Mouse (Mus musculus) thymus, postnatal 14 days (tissue): ENCODE measurements around the gene Syt15.

Source experiments
- DNase-seq: peaks from one replicate; pipeline ENCODE4 v3.0.0; 2021

Gene Syt15

DNA sequence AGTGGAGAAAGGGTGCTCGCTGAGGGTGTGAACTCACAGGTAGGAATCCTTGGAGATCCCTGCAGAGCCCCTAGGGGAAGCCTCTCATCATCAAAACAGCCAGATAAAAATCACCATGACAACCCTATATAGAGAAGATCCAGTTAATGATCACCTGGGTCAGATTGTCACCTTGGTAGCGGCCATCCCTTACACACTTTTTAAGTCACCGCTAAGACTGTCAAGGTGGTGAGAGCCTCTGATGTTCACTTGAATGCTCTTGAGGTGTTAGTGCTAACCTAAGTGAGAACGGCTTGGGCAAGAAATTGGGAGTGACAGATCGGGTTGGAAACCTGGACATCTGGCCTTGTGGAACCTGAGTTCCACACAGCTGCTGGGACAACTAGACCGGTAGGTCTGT, at the start of gene Syt15:
Syt15 (plus strand) TSS at position 301 of the 400 bp plus-strand sequence.
- no peak for DNase-seq

DNA sequence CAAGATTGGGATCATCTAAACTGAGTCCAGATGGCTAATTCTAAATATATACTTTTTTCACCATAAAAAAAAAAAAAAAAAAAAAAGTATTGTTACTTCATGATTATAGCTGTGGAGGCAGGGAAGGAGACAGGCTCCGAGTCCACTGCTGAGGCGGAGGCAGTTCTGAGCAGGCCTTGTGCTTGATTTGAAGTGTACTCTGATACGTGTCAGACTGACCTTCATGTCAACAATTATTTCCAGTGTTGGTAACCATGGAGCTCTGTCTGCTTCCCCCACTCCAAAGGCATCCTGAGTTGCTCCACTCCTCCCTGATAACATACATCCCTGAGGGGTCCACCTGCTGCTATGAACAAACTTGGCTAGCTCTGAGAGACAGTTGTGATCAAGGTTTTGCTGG, 48.3 kb upstream of the Syt15 start:
- DNase-seq = no peak

DNA sequence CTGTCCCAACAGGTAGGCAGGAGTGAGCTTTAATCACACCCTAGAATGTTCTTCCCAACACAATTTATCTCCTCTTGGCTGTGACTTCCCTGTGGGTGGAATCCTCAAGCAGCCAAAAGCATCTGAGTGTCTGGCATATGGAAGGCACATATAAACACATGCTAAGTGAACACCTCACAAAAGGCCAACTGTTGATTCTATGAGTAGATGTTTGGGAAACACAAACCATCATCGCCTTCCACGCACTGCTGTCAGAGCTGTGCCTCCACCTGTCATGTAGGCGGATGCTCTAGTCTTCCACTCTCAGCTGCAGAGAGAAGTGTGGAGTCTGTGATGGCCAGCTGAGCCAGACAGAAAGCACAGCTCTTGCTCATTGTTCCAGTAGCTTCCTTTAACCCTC, 40.0 kb upstream of the Syt15 start:
- DNase-seq = no peak

DNA sequence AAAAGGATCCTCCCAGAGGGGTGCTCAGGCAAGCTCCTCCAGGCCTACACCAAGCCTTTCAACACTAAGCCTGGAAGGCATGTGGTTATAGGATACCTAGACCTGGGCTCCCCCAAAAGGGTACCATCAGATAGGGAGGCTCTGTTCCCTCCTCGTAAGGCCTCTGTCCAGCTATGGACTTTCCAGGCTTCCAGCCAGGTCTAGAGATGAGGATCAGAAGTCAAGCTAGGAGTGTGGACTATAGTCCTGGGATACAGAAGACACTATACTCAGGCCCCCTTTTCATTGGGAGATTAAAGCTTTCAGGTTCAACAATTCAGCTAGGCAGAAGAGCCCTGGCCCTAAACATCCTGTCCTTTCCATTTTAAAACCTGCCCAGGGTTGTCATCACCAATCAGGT, 36.3 kb upstream of the Syt15 start:
- no peak for DNase-seq

DNA sequence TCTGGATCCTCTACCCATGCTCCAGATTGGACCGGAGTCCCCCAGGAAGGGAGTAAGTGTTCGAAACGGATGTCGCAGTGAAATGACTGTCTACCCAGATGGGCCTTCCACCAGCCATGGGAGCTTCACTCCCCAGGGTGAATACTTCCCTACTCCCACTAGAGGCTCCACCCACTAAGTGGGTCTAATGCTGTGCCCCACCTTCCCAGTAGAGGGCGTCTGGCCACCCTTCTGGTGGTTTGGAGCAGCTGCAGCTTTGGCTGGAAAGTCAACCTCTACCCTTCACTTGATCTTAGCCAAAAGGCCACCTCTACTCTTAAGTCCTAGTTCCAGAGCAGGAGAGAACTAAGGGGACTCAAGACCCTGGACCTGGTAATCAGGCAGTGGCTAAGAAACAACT, 30.8 kb upstream of the Syt15 start:
- peak; percentile 65 for DNase-seq

DNA sequence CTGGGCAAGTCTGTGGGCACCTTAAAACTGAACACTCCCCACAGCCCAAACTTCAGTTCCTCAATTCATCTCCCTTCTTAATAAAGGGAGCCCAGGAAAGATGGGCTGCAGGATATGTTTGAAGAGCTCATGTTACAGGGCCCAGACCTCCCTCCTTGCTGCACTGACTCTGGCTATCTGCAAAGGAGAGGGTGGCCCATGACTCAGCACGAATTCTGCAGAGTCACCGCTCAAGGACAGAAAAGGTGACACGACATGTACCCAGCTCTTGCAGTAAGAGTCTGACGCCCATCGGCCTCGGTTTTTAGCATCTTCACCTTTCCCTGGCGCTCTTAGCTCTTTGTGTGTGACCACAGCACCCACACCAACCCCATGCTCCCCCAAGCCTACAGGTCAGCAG, 29.0 kb upstream of the Syt15 start:
- no peak for DNase-seq

DNA sequence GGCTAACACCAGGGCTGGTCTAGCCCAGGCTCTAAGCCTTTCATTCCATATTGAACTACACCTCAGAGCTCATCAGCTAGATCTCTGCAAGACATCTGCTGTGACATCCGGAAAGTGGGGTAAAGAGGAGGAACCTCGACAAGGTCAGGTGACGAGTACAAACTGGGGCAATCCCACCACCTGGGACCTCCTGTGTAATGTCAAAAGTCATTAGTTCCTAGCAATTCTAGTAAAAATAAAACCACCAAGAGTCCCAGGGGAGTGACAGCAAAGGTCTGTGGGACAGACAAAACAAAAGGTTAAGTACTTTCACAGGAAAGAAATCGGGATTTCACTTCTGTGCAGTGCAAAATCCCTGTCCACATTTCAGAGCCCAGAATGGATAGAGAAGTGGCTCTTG, 25.5 kb upstream of the Syt15 start:
- DNase-seq = no peak

DNA sequence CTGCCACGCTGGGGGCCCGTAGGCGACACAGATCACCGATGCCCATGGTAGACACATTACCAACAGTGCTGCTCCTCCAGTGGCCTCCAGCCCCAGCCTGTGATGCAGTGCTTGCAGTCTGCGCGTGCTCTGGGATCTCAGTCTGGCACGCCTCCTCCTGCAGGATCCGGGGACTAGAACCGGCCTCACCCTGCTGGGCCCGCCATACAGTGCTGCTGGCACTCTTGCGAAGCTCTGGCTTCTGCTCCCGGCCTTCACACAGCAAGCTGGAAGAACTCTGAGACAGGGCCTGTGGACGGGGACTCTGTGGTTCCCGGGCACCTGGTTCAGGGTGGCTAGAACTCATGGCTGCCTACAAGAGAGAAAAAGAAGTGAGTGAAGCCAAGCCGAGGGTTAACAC, 23.9 kb upstream of the Syt15 start:
- no peak for DNase-seq

DNA sequence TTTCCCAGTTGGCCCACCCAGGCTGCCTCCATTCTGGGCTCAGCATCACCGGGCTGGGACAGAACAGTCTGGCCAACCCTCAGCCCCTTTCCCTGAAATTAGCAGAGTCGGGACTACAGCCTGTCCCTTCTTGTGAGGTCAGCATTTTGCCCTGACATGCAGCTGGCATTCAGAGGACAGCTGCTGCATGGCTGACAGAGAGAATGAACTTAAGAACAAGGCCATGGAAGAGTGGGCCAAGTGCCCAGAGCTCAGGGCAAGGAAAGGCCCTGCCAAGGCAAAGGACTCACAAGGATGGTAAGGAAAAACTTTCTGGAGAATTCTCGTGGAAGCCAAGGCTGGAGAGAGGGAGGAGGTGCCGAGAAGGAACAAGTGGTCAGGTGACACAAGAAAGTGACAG, 22.7 kb upstream of the Syt15 start:
- no peak for DNase-seq

DNA sequence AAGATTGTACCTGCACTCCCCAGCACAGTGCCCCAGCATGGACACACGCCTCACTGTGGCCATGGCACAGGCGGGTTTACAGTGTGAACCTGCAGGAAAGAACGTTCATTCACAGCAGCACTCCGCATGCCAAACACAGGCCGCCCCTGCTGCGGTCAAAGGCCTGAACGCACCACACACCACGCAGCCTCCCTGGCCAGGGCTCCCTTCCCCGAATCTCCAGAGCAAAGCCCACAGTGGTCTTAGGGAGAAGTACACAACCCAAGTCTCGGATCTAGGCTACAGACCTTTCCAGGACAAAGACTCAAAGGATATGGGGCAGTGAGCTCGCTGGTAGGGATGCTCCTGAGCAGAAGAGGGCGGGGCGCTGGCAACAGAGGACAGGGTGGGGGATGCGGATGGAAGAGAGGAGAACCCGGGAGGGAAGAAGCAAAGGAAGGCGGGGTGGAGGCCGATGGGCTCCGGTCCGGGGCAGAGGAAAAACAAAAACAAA, 18.6 kb upstream of the Syt15 start:
- no peak for DNase-seq

DNA sequence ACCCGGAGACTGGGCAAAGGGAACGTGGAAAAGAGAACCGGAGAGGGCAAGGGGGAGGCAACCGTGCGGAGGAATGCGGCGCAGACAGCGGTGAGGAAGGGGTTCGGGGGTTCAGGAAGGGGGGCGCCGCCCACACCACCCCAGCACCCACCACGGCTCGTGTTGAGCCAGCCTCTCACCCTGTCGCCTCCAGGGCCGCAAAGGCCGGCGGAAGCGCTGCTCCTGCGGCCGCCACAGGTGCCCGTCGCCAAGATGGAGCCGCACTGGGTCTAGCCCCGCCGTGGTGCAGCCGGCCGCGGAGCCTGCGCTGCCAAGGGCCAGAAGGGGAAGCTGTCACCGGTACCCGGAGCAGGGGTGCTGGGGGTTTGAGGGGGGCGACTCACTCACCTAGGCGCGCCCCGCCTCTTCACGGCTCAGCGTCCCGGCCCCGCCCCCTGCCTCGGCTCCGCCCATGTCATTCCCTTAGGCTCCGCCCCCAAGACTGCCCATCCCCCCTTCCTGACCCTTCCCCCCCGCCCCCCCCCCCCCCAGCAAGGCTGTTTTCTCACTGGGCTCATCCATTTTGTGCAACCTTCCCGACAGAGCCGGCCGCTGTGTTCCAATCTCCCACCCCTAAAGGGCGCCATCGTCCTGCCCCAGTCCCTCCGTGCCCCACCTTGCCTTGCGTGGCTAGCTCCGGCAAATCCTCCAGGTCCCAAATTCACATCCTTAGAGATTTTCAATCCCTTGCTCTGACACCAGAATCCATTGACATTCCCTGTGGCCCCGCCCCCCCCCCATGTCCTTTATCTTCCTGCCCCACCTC, 18.0 kb upstream of the Syt15 start, which contains the start of gene Gprin2:
Gprin2 (minus strand) TSS at position 423 of the 805 bp plus-strand sequence.
- DNase-seq = peak; percentile 35

DNA sequence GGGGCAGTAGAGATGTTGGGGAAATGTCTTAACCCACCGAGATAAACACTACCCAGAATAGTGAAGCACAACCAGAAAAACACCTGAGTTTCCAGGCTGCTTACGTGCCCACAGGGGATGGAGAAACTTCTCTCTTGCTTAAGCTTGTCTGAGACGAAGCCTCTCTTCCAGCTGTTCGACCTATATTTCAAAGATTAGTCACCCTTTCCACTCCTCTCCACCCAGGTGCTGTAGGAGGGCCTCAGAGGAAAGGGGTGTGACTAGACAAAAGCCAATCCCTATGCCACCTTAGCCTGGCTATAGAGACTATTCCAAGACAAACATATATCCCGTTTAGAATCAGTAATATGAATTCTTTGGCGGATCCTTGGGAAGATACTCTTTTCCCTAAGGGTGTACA, 11.4 kb upstream of the Syt15 start:
- DNase-seq = no peak

DNA sequence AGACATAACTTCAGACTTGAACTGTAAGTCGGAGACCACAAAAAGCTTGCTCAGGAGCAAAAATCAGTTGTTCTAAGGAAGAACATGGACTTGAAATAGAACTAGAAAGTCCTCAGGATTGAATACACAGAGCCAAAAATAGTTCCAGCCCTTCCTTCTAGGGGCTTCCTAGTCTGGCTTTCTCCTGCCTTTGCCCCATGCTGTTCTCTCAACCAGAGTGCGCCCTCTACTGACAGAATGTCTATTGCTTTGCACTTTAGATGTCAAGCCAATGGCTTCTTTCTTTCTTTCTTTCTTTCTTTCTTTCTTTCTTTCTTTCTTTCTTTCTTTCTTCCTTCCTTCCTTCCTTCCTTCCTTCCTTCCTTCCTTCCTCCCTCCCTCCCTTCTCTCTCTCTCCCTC, 10.7 kb upstream of the Syt15 start:
- peak; percentile 43 for DNase-seq

DNA sequence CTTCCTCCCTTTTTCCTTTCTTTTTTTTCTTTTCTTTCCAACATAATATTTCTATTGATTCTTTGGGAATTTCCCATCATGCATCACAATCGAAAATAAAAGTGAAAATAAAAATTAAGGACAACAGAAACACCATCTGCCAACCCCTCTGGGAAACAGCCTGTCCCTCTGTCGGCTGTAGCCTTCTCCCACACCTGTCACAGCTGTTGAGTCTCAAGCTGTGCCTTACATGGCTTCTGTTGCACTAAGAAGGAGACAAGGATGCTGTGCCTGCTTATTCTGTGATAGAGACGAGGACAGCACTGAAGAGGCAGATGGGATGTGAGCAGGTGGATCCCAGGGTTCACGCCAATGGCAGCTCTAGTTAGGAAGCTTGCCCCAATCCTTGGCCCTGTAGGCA, 10.3 kb upstream of the Syt15 start:
- DNase-seq = no peak

DNA sequence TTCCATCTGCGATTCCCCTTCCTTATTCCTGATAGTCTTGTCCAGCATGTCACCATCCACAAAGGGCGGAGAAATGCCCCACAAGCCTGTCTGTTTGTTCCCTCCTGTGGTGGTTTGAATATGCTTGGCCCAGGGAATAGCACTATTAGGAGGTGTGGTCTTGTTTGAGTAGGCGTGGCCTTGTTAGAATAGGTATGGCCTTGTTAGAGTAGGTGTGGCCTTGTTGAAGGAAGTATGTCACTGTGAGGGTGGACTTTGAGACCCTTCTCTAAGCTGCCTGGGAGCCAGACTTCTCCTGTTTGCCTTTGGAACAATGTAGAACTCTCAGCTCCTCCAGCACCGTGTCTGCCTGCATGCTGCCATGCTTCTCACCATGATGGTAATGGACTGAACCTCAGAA, 9.5 kb upstream of the Syt15 start:
- DNase-seq = no peak

DNA sequence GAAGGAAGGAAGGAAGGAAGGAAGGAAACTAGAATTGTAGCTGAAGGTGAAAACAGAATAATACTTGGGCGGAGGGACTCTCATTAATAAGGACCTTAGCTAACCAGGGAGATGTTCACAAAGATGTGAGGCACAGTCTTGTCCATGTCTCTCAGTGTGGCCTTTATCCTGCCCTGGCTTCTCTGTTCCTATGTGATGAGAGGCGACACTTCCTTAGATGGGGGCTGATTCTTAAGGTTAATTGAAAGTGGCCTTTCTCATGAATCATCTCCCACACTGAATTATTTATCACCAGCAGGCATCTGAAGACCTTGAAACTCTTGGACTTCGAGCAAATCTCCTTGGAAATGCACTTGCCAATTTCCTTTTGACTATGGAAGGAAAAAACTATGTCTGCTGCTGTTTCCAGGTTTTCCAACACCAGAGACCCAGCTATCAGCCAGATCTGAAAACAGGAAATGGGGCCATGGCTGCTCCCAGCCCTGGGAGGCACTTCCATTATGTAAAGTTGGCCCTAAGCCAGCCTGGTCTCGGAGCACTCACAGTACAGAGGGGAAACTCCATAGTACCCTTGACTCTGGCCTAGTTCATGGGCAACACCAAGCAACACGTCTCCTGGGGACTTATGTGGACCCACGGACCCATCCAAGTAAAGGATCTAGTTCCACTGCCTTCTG, 3.8 kb upstream of the Syt15 start:
- DNase-seq = no peak

DNA sequence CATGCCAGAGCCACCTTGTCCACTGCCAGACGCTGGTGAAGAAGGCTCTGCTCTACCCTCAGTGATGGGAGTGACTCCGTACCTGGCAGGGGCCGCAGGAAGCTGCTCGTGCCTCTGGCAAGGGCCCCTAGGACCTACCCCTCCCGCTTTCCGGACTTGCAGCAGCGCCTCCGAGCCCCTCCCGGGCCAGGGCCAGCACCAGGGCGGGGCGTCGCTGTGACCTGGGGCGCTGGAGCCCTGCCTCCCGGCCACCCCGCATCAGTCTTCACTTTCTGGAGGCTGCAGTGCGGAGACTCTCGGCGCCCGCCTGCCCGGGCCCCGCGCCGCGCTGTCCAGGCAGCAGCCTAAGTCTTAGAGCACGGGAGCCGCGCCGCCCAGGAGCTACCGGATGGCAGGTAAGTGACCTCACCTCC, 397 bp downstream of the Syt15 start:
- DNase-seq = no peak

DNA sequence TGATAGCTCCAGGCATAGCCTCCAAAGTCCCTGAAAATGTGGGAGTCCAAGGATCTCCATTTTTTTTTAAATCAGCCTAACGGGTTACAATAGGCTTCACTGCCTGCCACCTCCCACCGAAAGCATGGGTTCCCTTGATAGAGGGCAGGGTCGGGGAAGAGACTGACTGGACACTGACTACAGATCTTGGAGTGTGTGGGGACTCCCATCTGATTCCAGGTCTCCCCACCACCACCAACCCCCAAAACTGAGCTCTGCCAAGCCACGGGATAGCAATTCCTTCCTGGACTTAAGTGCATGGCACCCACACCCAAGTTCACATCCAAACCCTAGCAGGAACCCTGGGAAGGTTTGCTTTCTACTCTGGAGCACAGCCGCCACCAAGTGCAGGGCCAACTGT, 1.0 kb downstream of the Syt15 start:
- DNase-seq = no peak

DNA sequence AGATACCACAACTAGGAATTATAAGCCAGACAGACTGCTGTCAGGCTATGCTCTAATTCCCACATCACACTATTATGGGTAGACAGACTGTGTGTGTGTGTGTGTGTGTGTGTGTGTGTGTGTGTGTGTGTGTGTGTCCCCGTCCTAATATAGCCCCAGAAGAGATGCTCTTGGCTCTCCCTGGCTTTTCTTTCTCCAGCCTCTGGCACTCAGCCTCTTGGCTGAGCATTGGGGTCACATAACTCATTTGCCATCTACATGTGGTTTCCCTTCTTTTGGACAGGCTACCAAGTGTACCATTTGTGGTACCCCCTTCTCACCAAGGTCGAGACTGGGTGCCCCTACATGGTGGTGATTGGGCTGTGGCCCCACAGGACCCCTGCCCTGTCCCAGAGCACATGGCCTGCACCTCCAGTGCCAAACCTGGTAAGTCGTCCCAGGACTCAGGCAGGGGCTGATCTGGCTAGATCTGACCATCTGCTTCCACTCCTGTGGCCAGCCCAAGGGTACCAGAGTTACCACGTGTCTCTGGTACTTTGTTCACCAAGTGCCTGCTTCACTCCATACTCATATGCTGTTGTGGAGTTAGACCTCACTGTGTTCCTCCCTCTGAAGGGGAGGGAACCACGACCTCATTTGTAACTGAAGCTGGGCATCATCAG, 2.2 kb downstream of the Syt15 start:
- DNase-seq = no peak

DNA sequence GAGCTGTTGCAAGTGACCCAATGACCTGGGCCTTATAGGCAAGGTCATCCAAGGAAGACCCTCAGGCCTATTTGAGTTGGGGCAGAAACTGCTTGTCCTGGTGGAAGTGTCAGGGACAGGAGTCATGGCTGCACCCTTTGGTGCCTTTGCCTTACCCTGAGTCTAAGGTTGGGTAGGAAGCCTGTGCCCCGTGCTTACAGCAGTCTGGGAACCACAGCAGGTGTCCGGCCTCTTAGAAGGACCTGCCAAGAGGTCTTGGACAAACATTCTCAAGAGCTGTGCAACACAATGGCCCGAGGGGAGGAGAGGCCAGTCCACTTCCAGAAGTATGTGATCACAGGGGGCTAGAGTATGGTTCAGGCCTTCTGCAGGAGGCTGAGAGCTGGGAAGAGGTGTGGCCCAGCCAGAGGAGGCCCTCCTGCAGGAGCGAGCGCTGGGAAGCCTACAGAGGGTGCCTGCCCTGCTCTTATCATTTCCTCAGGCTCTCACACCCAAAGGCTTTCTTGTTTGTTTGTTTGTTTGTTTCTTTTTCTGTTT, 4.0 kb downstream of the Syt15 start:
- no peak for DNase-seq

DNA sequence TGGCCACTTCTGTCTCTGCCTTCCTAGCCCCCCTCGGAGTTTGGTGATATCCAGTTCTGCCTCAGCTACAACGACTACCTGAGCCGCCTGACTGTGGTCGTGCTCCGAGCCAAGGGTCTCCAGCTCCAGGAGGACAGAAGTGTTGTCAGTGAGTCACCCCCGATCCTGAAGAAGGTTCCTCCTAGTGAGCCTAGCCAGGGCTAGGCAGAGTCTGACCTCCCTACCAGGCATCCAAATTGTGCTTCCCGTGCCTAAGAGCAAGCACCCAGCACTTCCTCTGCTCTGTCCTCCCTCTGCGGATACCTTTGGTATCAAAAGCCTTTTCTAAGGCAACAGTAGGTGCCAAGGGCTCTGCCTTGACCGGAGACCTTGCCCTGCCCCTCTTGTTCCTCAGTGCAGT, 6.6 kb downstream of the Syt15 start:
- DNase-seq = no peak

DNA sequence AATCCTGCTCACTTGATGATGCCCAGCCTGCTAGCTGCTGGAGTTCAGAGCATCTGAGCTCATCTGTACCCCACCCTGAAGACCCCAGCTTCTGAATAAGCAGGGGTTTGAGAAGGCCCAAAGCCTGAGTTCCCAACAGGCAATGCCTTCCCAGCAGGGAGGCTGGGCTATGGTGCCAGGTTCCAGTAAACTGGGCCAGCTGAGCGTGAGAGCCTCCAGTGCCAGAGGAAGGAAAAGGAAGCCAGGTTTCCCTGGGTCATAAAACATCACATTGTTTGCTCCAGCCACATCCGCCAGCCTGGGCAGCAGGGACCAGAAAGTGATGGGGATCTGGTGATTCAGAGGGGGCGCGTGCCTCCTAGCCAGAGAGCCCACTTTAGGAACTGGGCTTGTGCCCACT, 7.2 kb downstream of the Syt15 start:
- DNase-seq = no peak

DNA sequence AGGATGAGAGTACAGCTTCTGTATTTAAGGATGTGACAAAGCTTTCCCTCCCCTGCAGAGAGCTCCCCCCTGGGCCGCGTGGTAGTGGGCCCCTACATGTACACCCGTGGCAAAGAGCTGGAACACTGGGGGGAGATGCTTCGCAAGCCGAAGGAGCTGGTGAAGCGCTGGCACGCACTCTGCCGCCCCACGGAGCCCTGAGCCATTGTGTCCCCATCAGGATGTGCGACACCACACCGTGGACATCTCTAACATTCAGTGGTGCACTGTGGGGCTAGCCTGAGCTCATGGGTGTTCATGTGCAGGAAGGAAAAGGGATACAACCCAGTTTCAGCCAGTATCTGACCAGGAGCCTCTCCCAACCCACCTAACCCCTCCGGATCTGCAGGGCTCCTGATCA, 8.6 kb downstream of the Syt15 start:
- no peak for DNase-seq
